Mouse (Mus musculus): ENCODE measurements around the gene Lyzl4. TPM values are rescaled to one million over a fixed set of nuclear protein-coding genes. Genes with fewer than 3 reads are reported as not detected.

The Lyzl4 gene
- polyA plus RNA-seq (2012), result not detected in 2 replicates

DNA sequence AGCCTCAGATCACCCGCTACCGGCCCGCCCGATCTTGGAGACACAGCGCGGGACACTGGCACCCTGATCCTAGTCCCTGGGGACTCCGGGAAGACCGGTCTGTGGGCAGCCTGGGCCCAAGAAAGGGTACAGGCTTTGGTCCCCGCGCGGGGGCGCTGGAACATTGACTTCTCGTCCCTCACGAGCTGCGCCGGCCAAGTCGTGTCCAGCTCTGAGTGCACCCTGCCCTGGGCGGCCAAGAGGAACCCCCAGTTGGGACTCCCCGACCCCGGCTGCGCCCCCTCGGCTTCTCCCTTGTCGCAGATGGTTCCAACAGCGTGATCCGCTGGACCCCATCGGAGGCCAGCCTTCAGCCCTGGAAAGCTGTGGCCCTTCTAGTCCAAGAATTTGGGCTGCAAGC lies at the start of gene Lyzl4:
TSS of gene Lyzl4 (minus strand) at position 96 of the 400 bp plus-strand sequence.

DNA sequence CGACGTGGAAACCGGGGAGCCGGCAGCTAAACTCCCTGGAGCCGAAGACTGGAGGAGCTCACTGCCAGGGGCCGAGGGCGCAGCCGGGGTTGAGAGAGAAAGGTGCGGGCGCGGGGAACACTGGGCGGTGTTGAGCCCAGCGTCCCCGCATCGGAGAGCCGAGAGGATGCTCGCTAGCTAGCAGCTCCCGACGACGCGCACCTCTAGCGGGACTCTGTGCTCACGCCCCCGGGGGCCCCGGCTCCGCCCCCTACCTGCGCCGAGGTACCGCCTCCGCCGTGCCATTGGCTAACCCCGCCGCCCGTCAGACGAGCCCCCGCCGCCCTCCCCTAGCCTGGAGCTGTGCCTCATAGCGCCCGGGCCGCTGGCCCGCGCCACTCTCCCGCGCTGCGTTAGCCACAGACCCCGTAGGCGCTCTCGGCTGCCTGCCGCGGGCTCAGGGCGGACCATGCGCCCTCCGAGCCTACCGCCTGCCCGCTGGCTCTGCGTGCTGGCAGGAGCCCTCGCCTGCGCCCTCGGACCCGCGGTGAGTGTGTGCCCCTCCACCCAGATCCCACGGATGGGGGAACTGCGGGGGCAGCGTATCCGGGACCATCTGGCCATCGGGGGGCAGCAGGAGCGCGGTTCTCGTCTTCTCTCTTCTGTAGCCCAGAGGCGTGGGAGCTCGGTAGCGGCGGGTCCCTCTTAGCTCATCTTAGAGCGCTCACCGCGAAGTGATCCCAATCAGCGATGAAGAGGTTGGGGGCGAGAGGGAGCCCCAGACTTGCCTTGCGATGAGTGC lies 695 bp upstream of the Lyzl4 start, which contains the start of gene Vipr1:
TSS of gene Vipr1 (plus strand) at position 316 of the 781 bp plus-strand sequence.

Other genes with a start within 250 kb of the Lyzl4 start
- not detected in 2 replicates for gene Cck, start 146.4 kb downstream of the Lyzl4 start, polyA plus RNA-seq (2012)
- 0.11 and 0.27 TPM in 2 replicates for gene Vipr1, start 620 bp upstream of the Lyzl4 start, polyA plus RNA-seq (2012)
- 11.1 and 13.3 TPM in 2 replicates for gene Sec22c, start 63.4 kb upstream of the Lyzl4 start, polyA plus RNA-seq (2012)
- gene Ss18l2, start 68.2 kb upstream of the Lyzl4 start, polyA plus RNA-seq (2012), result 20.2 and 27.5 TPM in 2 replicates
- 21.3 and 36.5 TPM in 2 replicates for gene Nktr, start 77.1 kb upstream of the Lyzl4 start, polyA plus RNA-seq (2012)
- gene Zfp651, start 117.2 kb upstream of the Lyzl4 start, polyA plus RNA-seq (2012), result 2.5 and 4.0 TPM in 2 replicates
- 0.03 TPM in 1 of 2 replicates, not detected in the other for gene Klhl40, start 135.5 kb upstream of the Lyzl4 start, polyA plus RNA-seq (2012)
- not detected in 2 replicates for gene Hhatl, start 150.4 kb upstream of the Lyzl4 start, polyA plus RNA-seq (2012)
- gene Ccdc13, start 197.4 kb upstream of the Lyzl4 start, polyA plus RNA-seq (2012), result 0.12 TPM in 1 of 2 replicates, not detected in the other
- gene Higd1a, start 216.3 kb upstream of the Lyzl4 start, polyA plus RNA-seq (2012), result 28.9 and 31.4 TPM in 2 replicates